ENCODE assay signal across 32 mouse cellular contexts in the genomic region with DNA sequence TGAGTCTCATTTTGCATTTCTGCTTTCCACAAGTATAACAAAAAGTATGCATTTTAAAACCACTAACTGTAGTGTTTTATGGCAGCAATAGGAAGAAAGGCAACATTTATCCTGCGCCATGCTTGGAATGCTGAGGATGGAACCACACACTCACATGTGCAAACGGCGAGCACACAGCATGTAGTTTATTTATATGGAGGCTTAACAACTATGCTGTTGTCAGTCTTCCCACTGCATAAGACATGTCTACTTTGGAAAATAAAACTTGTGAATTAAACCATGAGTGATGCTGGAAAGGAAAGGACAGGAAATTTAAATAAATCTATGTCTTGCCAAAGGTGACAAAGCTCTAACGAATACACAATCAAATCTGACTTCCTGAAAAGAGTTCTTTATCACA.
"Had no signal": no experiment of that assay in that cellular context is flagged by ENCODE, and none has a peak within 500 bp of the region (broad histone marks: within the 10 kb centered on the region; RNA-seq: fewer than 3 reads in every experiment).

No protein-coding gene starts in this region.

- H3K9ac ChIP-seq: heart, embryonic 13.5 days; heart, embryonic 15.5 days; hindbrain, embryonic 12.5 days; hindbrain, embryonic 14.5 days; hindbrain, embryonic 15.5 days; intestine, embryonic 15.5 days; kidney, embryonic 15.5 days had no signal

- H3K9me3 ChIP-seq: heart, embryonic 13.5 days; heart, embryonic 15.5 days; hindbrain, embryonic 10.5 days; hindbrain, embryonic 12.5 days; hindbrain, embryonic 15.5 days; intestine, embryonic 15.5 days; kidney, embryonic 15.5 days had no signal

- H3K4me3 ChIP-seq: heart, embryonic 13.5 days; heart, embryonic 15.5 days; hindbrain, embryonic 10.5 days; hindbrain, embryonic 12.5 days; hindbrain, embryonic 15.5 days; intestine, embryonic 15.5 days; kidney, embryonic 15.5 days; layer of hippocampus, adult 2 months; left cerebral cortex, adult 2 months had no signal

- H3K36me3 ChIP-seq: heart, embryonic 13.5 days; heart, embryonic 15.5 days; hindbrain, embryonic 10.5 days; hindbrain, embryonic 12.5 days; hindbrain, embryonic 15.5 days; intestine, embryonic 15.5 days; kidney, embryonic 15.5 days had no signal

- H3K4me2 ChIP-seq: heart, embryonic 13.5 days; heart, embryonic 15.5 days; hindbrain, embryonic 12.5 days; hindbrain, embryonic 14.5 days; hindbrain, embryonic 15.5 days; intestine, embryonic 15.5 days; kidney, embryonic 15.5 days had no signal

- H3K27me3 ChIP-seq: hindbrain, embryonic 15.5 days; intestine, embryonic 15.5 days had no signal

- H3K27ac ChIP-seq: heart, embryonic 13.5 days; heart, embryonic 15.5 days; hindbrain, embryonic 10.5 days; hindbrain, embryonic 12.5 days; hindbrain, embryonic 14.5 days; hindbrain, embryonic 15.5 days; hindbrain, postnatal 0 days; intestine, embryonic 15.5 days; kidney, embryonic 15.5 days; kidney, postnatal 0 days; layer of hippocampus, adult 2 months; left cerebral cortex, adult 2 months had no signal

- H3K4me1 ChIP-seq: heart, embryonic 15.5 days; hindbrain, embryonic 15.5 days had no signal

- DNase-seq: heart, postnatal 10 days; heart, postnatal 14 days; heart, postnatal 36 days; heart, postnatal 4 days; kidney, adult 11 months; kidney, adult 18-20 months; kidney, adult 2 months; kidney, adult 8-10 months; kidney, adult 9 months; kidney, postnatal 10 days; kidney, postnatal 14 days; kidney, postnatal 25 days; kidney, postnatal 36 days; kidney, postnatal 4 days; layer of hippocampus, adult 9-11 months; layer of hippocampus, postnatal 36 days had no signal

- ATAC-seq: hindbrain, embryonic 16.5 days; hindbrain, postnatal 0 days; inflammation-experienced regulatory T-cells, adult 6 months; intestine, embryonic 15.5 days; intestine, embryonic 16.5 days; intestine, postnatal 0 days had no signal
